Mouse (Mus musculus): ENCODE data around the gene Ccdc54.

Gene Ccdc54

GRCm38 (mm10) chr16:50591054-50591453 lies at the start of gene Ccdc54:
TSS of gene Ccdc54 (minus strand) at chr16:50591154.
- DNase-seq (ENCODE audit: low spot score in 2 of 2): no peak

DNA sequence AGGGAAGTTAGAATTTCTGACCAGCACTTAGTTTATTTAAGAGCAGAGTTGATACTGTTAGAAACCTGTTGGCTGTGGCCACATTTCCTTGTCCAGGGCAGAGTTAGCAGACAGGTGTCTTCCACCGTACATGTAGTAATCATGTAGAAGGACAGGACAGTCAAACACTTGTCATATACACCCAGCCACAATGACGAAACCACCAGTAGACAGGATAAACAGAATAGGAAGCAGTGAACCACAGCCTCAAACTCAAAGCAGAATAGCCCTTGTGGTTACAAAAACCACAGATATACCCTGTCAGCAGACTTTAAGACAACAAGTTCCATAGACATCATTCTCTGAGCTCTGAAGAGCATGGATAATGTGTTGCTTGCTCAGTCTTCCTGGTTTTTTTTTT lies 41.6 kb upstream of the Ccdc54 start:
- DNase-seq (ENCODE audit: low spot score in 2 of 2): no peak

DNA sequence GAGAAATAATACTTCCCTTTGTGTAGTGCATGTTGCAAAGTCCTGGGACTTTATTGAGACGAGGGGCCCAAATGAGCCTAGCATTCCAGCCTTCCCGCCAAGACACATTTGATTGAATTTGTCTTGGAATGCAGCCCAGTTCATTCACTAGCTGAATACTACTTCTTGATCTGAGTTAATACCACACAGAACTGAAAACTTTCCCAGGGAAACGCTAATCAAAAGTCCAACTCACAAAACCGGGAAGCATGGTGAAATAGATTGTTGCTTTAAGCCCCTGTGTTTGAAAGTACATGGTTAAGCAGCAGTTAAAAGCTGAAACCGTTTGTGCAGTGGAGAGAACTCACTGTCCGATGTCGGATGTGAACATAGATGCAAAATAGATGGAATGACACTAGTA lies 24.6 kb upstream of the Ccdc54 start:
- no peak for DNase-seq (ENCODE audit: low spot score in 2 of 2)

DNA sequence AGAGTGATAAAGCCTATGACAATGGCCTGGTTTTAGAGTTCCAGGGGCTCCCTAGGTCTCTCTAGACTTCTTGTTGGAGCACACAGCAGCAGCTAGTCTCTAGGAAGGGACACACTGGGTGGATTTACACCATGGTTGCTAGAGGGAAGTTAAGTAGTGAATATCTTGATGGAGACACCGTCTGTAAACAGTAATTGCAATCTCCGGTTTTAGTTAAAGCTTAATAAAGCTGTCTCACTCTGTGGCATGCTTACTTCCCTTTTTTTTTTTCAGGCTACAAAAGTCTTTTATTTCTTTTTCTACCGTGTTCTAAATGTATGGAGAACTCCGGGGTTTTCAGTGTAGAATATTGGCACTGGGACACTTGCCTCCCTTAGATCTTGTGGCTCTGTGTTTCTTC lies 22.0 kb upstream of the Ccdc54 start:
- DNase-seq (ENCODE audit: low spot score in 2 of 2): no peak

DNA sequence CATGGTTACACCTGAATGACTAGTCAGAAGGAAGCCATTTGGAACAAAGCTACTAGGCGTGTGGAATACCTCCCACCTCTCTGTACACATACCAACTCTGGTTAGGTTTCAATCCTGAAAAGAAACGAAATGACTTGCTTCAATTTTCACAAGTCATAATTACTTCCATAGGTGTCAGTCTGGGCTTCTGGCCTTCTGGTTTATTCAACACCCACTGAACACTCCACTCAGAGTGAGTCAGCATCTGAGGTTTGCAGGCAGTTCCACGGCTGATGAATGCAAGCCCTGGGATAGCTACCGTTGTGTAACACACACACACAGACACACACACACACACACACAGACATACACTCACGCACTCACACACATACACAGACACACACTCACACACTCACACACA lies 19.6 kb upstream of the Ccdc54 start:
- DNase-seq (ENCODE audit: low spot score in 2 of 2): no peak

GRCm38 (mm10) chr16:50607776-50608562 lies 17.0 kb upstream of the Ccdc54 start:
- no peak for DNase-seq (ENCODE audit: low spot score in 2 of 2)

DNA sequence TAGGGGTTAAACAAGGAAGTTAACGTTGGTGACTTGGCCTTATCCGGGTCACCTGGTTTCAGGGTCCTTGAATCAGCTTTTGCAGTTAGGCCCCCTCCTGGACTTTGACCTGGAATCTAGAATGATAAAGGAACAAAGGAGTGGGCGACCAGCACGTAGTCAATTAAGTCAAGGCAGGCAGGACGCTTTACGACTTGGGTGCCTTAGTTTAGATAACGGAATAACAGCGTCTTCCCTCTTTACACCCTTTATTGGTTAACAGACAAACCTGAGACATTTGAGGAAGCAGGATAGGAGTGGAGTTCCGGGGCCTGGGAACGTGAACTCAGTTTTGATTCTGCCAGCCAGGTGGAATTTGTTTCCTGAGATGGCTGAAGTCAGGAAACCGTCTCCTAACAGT lies 13.9 kb upstream of the Ccdc54 start:
- no peak for DNase-seq (ENCODE audit: low spot score in 2 of 2)

- DNase-seq (ENCODE audit: low spot score in 2 of 2): no peak
Observed at GRCm38 (mm10) chr16:50601947-50602346, 11.0 kb upstream of the Ccdc54 start.

DNA sequence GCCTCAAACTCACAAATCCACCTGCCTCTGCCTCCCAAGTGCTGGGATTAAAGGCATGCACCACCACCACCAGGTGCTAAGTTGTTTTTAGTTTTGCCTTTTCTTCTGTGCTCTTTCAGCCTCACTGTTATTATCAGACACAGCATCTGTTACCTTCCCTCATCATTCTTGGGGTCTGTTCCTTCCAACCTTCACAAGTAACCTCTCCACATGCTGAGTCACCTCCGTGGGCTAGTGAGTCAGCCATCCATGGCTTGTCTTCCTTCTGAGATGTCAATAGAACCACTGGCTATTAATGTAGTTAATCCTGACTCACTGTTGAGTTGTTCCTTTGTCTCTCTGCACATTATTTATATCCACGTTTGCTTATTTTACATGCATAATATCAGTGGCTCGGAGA lies 9.7 kb upstream of the Ccdc54 start:
- DNase-seq (ENCODE audit: low spot score in 2 of 2): no peak

- no peak for DNase-seq (ENCODE audit: low spot score in 2 of 2)
Observed at GRCm38 (mm10) chr16:50596679-50597078, 5.7 kb upstream of the Ccdc54 start.

DNA sequence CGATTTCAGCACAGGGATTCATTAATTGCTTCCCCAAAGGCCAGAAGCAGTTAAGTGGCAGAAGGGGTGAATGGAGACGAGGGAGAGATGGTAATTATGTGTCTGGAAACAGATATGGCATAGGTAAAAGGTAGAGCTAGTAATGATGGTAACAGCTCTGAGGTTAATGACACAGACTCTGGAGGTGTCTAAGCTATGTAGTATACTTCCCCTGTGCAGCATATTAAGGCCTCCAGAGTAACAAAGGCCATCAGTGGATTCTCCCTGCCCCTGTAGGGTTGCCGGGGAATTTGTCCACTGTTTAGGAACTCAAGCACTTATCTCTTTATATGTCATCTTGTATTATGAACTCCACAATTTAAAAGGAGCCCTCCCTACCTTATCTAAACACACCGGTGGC lies 5.2 kb upstream of the Ccdc54 start:
- no peak for DNase-seq (ENCODE audit: low spot score in 2 of 2)

- DNase-seq (ENCODE audit: low spot score in 2 of 2): no peak
Observed at GRCm38 (mm10) chr16:50594876-50595275, 3.9 kb upstream of the Ccdc54 start.

DNA sequence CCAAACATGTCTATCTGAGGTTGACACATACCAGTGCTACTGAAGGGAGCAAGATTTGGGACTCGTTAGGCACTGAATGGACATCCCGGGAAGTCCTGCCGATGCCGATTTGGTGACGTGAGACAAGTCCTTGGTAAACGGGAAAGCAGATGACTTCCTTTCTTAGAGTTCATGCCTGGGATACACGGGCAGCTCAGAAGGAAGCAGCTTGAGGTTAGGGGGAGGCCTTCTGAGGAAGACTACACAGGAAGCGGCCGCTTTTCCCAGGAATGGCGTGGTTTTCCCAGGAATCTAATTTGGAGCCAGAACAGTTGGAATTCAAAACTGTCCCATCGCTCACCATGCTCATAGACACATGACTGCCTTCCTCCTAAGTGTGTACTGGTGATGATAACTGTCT lies 2.4 kb upstream of the Ccdc54 start:
- no peak for DNase-seq (ENCODE audit: low spot score in 2 of 2)

DNA sequence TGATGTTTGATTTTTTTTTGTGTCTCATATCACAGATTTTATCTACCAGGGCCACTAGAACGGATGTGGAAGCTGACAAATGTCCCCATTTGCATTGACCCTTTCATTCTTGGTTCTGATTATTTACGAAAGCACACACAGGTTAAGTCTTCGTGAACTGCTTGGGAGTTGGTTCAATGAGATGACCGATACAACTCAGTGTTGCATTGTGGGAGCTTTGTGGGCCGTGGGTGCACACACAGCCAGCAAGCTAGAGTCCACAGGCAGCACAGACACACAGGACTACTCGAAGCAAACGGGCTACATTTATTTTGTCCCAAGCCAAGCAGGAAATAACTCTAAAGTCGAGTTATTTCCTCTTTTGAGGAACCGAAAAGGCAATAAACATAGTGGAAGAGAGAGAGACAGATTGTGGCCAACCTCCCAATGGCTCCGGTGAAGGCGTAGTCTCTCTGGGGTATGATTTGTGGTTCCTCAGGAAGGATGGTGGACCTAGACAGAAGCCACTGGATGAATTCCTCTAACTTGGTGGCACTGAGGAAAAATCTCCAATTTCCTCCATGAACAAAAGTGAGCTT lies 1.3 kb downstream of the Ccdc54 start:
- DNase-seq (ENCODE audit: low spot score in 2 of 2): no peak

DNA sequence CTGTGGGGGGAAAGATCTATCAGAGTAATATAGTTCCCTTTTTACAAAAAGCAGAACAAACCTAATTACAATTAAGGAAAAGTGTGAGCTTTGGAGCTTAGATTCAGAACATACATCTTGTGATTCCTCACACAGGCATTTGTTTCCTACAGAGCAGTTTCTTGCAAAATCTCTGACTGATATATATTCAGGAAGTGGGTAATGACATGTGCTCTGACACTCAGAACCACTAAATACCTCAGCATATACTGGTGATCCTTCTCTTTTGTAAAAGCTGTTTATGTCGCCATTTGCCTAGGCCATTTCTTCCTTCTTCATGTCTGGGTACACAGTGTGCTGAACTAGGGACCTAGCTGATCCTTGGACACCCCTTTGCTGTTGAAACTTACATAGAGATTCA lies 2.8 kb downstream of the Ccdc54 start:
- DNase-seq (ENCODE audit: low spot score in 2 of 2): no peak

DNA sequence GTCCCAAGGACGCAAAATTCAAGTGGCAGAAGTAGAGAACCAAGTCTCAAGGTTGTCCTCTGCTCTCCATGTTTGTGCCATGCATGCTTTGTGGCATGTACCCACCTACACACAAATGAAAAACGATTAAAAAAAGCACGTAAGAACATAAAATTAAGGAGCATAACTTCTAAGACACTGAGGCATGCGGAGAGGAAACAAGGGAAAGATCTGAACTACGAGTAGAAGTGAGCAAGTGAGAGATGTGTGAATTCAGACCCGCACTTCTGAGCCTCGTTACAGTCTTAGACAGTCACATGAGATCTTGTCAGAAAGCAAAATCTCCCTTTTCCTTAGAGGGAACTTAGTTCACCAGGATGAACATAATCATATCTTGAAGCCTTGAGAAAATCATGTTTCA lies 3.8 kb downstream of the Ccdc54 start:
- no peak for DNase-seq (ENCODE audit: low spot score in 2 of 2)

- DNase-seq (ENCODE audit: low spot score in 2 of 2): no peak
Observed at GRCm38 (mm10) chr16:50578361-50578760, 12.6 kb downstream of the Ccdc54 start.

- DNase-seq (ENCODE audit: low spot score in 2 of 2): no peak
Observed at GRCm38 (mm10) chr16:50572557-50572956, 18.4 kb downstream of the Ccdc54 start.

GRCm38 (mm10) chr16:50559163-50559771 lies 31.7 kb downstream of the Ccdc54 start:
- DNase-seq (ENCODE audit: low spot score in 2 of 2): no peak

- DNase-seq (ENCODE audit: low spot score in 2 of 2): no peak
Observed at GRCm38 (mm10) chr16:50553828-50554227, 37.1 kb downstream of the Ccdc54 start.

GRCm38 (mm10) chr16:50551871-50552528 lies 39.0 kb downstream of the Ccdc54 start:
- no peak for DNase-seq (ENCODE audit: low spot score in 2 of 2)

DNA sequence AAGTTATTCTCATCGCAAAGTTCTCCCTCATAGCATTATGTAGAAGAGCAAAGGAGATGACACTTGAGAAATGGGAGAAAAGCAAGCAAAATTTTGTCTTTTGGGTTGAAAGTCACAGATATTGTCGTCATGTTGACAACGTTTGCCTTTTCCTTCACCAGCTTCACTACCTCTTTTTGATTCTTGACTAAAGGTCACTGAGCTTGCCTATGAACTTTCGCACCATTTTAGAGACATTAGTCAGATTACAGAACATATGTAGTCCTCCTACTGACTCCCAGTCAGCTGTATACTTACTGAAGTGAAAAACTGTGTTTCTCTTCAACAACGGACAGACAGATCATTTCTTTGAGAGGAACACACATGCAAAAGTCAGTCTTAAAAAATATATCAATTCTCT lies 40.0 kb downstream of the Ccdc54 start:
- DNase-seq (ENCODE audit: low spot score in 2 of 2): no peak

All from urinary bladder, postnatal 4 days (tissue).